Mouse (Mus musculus): ENCODE data around the gene Sema3e.

- TF ChIP-seq POLR2A (IDR thresholded peaks at IDR 0.05; ENCODE audit: borderline replicate concordance, low read depth, low read length) (no peak), CTCF (IDR thresholded peaks at IDR 0.05; ENCODE audit: low read depth, low read length) (no peak)
Observed at GRCm38 (mm10) chr5:14059895-14060553, 34.9 kb downstream of the Sema3e start.
